Mouse (Mus musculus) neural tube, embryonic 11.5 days (tissue): ENCODE results near the gene Pex26. TPM values are rescaled to one million over a fixed set of nuclear protein-coding genes. Genes with fewer than 3 reads are reported as not detected.

Source experiments
- ATAC-seq: fragments of 200-750 bp; cut with Nextera tagmentation; 2 replicates; pipeline ENCODE4 v1.8.0; 2017; ENCODE audit warnings: moderate number of reproducible peaks, mild to moderate bottlenecking, moderate TSS enrichment, moderate library complexity; ENCODE audit not compliant: insufficient read depth, low FRiP score, low TSS enrichment
- DNase-seq: peaks from one replicate; pipeline ENCODE4 v3.0.0-alpha.2; 2015; ENCODE audit warnings: low spot score
- H3K27ac ChIP-seq: fragments of 300-500 bp; sonication (generic); 2 replicates; pipeline ENCODE4 v1.5.1; 2014; ENCODE audit warnings: low read depth, mild to moderate bottlenecking, low read length
- H3K27me3 ChIP-seq: fragments of 300-500 bp; sonication (generic); 2 replicates; pipeline ENCODE4 v1.6.1; 2014; ENCODE audit warnings: mild to moderate bottlenecking, low read length, mixed read lengths; ENCODE audit not compliant: control insufficient read depth, insufficient read depth
- H3K36me3 ChIP-seq: fragments of 300-500 bp; sonication (generic); 2 replicates; pipeline ENCODE4 v1.6.1; 2014; ENCODE audit warnings: mild to moderate bottlenecking, low read length, moderate library complexity, mixed read lengths; ENCODE audit not compliant: control insufficient read depth, insufficient read depth
- H3K4me1 ChIP-seq: fragments of 300-500 bp; sonication (generic); 2 replicates; pipeline ENCODE4 v1.6.1; 2014; ENCODE audit warnings: low read length, mixed read lengths; ENCODE audit not compliant: control insufficient read depth, insufficient read depth
- H3K4me2 ChIP-seq: fragments of 300-500 bp; sonication (generic); 2 replicates; pipeline ENCODE4 v1.6.1; 2014; ENCODE audit warnings: low read depth, mild to moderate bottlenecking, moderate library complexity
- H3K4me3 ChIP-seq: fragments of 300-500 bp; sonication (generic); 2 replicates; pipeline ENCODE4 v1.5.1; 2014; ENCODE audit warnings: low read depth, low read length
- H3K9ac ChIP-seq: fragments of 300-500 bp; sonication (generic); 2 replicates; pipeline ENCODE4 v1.6.1; 2014; ENCODE audit warnings: mild to moderate bottlenecking, low read length
- H3K9me3 ChIP-seq: fragments of 300-500 bp; sonication (generic); 2 replicates; pipeline ENCODE4 v1.6.1; 2016; ENCODE audit warnings: low read length; ENCODE audit not compliant: control insufficient read depth
- WGBS: fragments of 180-500 bp; shearing (Covaris S2); extraction: QIAGEN DNeasy Blood & Tissue Kit; methylation state at CpG from one replicate; pipeline ENCODE4 v1.1.7; 2014; 5-methylcytosine and 5-hydroxymethylcytosine counted together
- polyA plus RNA-seq: library from polyadenylated mRNA; unstranded; fragments of >200 nt; fragmentation: Nextera tagmentation; extraction: Ambion mirVana; gene quantifications from 2 replicates; pipeline ENCODE4 v1.2.1, GENCODE M21; 2014

Gene Pex26
- polyA plus RNA-seq, 1 experiment from 2014 or later: 7.1 TPM

DNA sequence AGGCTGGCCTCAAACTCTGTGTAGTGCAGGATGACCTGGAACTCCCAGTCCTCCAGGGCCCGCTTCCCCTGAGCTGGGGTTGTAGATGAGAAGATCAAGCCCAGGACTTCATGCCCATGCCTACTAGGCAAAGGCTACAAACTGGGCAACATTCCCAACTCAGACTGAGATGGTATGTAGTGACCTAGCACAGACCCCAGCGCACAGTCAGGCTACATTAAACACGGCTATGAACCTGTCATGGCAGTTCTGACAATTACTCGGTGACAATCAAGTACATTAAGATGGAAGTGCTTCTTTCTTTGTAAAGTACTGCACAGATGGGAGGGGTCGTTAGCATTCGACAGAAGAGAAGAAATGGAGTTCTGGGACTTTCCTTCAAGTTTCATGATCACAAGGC lies 8.7 kb upstream of the Pex26 start:
- Histone ChIP-seq H3K27me3 (no peaks in the 10 kb centered on the region), H3K36me3 (no peaks in the 10 kb centered on the region), H3K9ac (no peak overlapping the region), H3K27ac (no peak overlapping the region), H3K4me3 (no peak overlapping the region), H3K9me3 (no peaks in the 10 kb centered on the region), H3K4me2 (no peak overlapping the region), H3K4me1 (peaks cover 6% of the 10 kb centered on the region; the same call in 1 of the 2 replicates)
- DNase-seq (no peak), ATAC-seq (no peak)
- 93% methylated on average over 6 of the region's 6 CpGs for WGBS

DNA sequence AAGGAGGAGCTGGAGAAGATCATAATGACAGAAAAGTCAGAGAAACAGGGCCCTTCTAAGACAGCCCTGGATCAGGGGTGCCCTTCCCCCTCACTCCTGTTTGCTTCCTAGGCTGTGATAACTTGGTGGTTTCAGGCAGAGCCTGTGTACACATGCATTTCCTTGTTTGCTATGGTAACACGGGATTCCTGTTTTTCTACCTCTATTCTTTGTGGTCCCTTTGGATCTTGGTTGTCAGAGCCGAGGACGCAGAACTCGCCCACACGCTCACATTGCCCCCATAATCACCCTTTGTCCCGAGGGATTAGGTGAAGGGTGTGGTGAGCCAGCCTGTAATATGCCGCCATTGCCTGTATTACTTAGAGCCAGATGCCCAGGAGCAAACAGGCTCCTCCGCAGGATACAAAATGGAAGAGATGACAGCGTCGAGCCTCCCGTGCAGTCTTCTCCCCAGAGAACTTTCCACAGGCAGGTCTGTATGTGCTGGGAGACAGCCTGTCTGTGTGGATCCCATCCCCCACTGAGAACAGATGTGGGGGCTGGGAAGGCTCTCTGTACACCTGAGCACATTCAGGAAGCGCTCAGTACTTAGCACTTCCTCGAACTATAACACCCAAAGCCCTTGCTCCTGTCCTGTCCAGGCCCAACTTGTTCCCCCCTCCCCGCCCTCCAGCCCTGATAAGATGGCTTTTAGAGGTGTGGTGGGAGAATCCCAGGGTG lies 7.3 kb upstream of the Pex26 start:
- no peaks in the 10 kb centered on the region for H3K9me3 ChIP-seq
- H3K4me1 ChIP-seq: peaks cover 6% of the 10 kb centered on the region; the same call in 1 of the 2 replicates
- no peaks in the 10 kb centered on the region for H3K27me3 ChIP-seq
- no peak overlapping the region for H3K4me2 ChIP-seq
- H3K4me3 ChIP-seq: no peak overlapping the region
- no peak overlapping the region for H3K27ac ChIP-seq
- H3K9ac ChIP-seq: no peak overlapping the region
- H3K36me3 ChIP-seq: no peaks in the 10 kb centered on the region
- DNase-seq: no peak
- no peak for ATAC-seq
- 61% methylated on average over 14 of the region's 14 CpGs for WGBS

DNA sequence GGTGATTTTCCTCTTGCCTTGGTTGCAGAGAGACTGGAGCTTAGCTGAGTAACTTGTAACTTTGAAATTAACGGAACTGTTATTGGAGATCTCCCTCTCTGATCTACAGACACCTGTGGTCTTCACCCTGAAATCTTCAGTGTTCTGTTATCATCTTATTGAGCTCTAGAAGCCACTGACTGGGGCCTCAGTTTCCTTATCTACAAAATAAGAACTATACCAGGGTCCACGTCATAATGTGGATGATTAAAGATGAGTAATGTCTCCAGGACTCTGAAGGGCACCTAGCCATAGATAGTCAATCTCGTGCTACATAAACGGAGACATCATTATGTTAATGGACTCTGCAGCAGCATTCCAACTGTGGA lies 6.8 kb upstream of the Pex26 start:
- peaks cover 6% of the 10 kb centered on the region; the same call in 1 of the 2 replicates for H3K4me1 ChIP-seq
- no peaks in the 10 kb centered on the region for H3K27me3 ChIP-seq
- DNase-seq (no peak), ATAC-seq (no peak)
- WGBS: 73% methylated on average over 4 of the region's 4 CpGs
- no peaks in the 10 kb centered on the region for H3K9me3 ChIP-seq
- no peak overlapping the region for H3K9ac ChIP-seq
- H3K27ac ChIP-seq: no peak overlapping the region
- no peak overlapping the region for H3K4me2 ChIP-seq
- H3K36me3 ChIP-seq: no peaks in the 10 kb centered on the region
- no peak overlapping the region for H3K4me3 ChIP-seq

DNA sequence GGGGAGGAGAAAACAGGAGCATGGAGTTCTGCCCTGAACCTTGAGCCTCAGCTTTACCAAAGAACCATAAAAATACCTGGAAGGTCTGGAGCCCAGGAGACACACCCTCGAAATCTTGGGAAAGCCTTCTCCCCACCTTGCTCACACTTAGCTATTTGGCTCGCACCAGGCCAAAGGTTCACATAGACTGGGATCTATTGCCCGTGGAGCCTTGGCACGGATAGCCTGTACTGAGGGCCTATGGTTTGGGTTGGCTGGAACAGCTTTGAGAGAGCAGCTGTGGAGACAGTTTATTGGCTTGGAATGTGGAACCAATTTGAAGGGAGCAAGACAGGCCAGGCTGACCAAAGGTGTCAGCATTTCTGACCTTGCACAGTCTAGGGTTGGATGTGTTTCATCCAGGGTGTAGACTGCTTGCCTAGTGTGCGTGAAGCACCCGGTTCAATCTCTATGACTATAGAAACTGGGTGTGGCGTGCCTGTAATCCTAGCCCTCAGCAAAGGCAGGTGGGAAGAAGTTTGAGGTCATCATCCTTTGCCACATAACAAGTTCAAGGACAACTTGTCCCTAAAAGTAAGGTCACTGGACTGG lies 6.3 kb upstream of the Pex26 start:
- H3K27ac ChIP-seq: no peak overlapping the region
- no peak overlapping the region for H3K4me3 ChIP-seq
- ATAC-seq (no peak), DNase-seq (no peak)
- no peak overlapping the region for H3K4me2 ChIP-seq
- WGBS: 87% methylated on average over 7 of the region's 7 CpGs
- H3K9ac ChIP-seq: no peak overlapping the region
- peaks cover 6% of the 10 kb centered on the region; the same call in 1 of the 2 replicates for H3K4me1 ChIP-seq
- H3K36me3 ChIP-seq: no peaks in the 10 kb centered on the region
- H3K27me3 ChIP-seq: no peaks in the 10 kb centered on the region
- H3K9me3 ChIP-seq: no peaks in the 10 kb centered on the region

DNA sequence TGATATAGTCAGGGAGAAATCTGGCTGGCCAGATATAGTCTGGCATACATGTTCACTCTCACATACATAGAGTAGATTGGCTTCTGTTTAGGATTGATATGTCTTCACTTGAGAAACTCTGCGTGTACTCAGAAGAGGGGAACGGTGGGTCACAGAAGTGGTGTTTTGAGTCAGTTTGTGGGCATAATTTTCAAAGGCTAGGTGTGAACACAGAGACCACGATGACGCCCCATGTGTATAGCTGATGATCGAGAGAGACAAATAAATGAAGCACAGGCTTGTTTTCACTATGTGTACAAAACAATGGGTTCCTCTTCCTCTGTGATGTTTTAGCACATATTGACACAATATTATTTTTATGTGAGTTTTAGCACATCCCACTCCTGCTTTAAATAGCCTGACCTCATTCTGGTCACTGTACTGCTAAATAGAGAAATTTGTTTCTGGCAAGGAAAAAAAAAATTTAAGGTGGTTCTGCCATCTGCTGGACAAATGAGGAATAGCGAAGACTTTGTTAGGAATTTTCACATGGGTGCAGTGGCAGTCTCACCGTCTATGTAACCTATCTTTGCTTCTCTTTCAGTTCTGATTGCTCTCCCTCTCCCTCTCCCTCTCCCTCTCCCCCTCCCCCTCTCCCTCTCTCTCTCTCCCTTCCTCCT lies 4.6 kb upstream of the Pex26 start:
- 62% methylated on average over 7 of the region's 7 CpGs for WGBS
- Histone ChIP-seq H3K27me3 (no peaks in the 10 kb centered on the region), H3K4me1 (peaks cover 6% of the 10 kb centered on the region; the same call in 1 of the 2 replicates), H3K4me2 (no peak overlapping the region), H3K4me3 (no peak overlapping the region), H3K9me3 (no peaks in the 10 kb centered on the region), H3K9ac (no peak overlapping the region), H3K27ac (no peak overlapping the region), H3K36me3 (no peaks in the 10 kb centered on the region)
- no peak for ATAC-seq
- peak; percentile 46 for DNase-seq

DNA sequence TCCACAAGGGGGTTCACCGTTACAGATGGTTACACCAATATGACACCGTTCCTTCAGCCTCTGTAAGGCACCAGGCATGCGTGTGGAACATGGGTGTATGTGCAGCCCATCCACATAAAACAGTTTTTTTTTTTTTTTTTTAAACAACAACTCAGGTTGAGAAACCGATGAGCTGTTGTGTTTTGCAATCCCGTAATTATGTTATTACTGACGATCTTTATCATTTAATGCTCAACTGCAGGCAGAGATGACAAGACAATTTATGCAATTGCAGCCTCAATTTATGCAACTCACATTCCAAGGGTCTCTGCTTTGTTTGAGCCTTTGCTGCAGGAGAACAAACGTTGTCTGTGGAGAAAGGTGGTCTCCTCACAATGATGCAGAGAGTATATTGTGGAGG lies 3.6 kb upstream of the Pex26 start:
- no peak for DNase-seq
- ATAC-seq: no peak
- Histone ChIP-seq H3K4me1 (peaks cover 12% of the 10 kb centered on the region), H3K27me3 (no peaks in the 10 kb centered on the region), H3K27ac (no peak overlapping the region), H3K36me3 (no peaks in the 10 kb centered on the region), H3K9ac (no peak overlapping the region), H3K4me2 (no peak overlapping the region), H3K4me3 (no peak overlapping the region), H3K9me3 (no peaks in the 10 kb centered on the region)
- WGBS: 72% methylated on average over 7 of the region's 7 CpGs

DNA sequence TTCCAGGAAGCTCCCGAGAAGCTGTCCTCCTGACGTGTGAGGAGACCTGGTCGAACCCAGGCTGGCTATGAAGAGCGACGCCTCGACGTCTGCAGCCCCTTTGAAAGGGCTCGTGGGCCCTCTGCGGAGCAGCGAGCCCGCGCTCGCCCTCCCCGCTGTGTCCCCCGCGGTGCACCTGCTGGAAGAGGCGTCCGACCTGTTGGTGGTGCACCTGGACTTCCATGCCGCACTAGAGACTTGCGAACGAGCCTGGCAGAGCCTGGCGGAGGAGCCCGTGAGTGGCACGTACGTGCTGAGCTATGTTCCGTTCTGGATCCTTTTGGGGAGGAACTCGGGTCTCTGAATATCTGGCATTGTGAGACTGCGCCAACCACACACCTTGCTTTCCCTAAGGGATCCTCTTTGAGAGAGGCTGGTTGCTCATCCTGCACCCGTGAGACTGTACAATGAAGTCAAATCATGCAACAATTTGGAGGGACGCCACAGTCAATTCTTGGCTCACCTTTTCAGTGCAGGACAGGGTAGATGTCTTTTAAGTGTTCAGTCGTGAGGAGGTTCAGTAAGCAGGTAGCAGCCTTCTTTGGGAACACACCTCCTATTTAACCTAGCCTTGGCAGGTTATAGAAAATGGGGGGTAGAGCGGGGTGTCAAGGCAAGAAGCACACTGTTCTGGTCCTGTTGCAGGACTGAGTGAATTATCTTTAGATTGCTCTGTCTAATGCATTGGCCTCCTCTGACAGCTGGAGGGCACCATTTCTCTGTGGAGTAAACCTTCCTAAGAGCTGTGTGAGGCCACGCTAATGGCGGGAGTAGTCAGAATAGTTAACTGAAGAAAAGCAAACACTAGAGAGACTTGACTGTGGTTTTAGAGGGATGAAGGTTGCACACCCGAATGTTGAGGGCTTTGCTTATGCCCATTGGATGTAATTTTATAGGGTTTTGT lies 1.0 kb downstream of the Pex26 start:
- Histone ChIP-seq H3K9ac (peak overlapping the region; percentile 16), H3K36me3 (no peaks in the 10 kb centered on the region), H3K4me3 (peak overlapping the region; percentile 37), H3K27ac (no peak overlapping the region), H3K4me1 (peaks cover 6% of the 10 kb centered on the region; the same call in 1 of the 2 replicates), H3K9me3 (no peaks in the 10 kb centered on the region), H3K27me3 (no peaks in the 10 kb centered on the region), H3K4me2 (peak overlapping the region; percentile 90)
- ATAC-seq: peak; percentile 26
- 3% methylated on average over 35 of the region's 35 CpGs for WGBS
- DNase-seq: peak; percentile 47

DNA sequence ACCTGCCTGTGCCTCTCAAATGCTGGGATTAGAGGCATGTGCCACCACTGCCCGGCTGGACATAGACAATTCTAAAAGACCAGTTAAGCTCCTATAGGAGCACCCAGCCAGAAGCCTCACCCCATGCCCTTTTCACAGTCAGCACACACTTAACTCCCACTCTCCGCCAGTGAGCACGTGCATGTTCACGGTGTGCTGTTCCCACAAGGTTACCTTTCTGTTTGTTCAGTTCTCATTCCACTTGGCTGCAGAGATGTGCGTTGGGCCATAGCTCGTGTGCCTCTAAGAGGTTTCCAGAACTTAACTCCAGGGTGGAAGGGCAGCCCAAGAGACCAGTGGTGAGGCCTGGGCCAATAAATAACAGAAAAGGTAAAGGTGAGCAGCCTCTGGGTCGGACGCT lies 1.8 kb downstream of the Pex26 start:
- Histone ChIP-seq H3K9me3 (no peaks in the 10 kb centered on the region), H3K27ac (no peak overlapping the region)

More for the DNA sequence above, 1.8 kb downstream of the Pex26 start:
- no peak overlapping the region for H3K9ac ChIP-seq
- H3K4me3 ChIP-seq: no peak overlapping the region
- DNase-seq (no peak), ATAC-seq (no peak)
- peaks cover 6% of the 10 kb centered on the region; the same call in 1 of the 2 replicates for H3K4me1 ChIP-seq
- H3K4me2 ChIP-seq: no peak overlapping the region; the same call in 1 of the 2 replicates
- 88% methylated on average over 8 of the region's 8 CpGs for WGBS
- no peaks in the 10 kb centered on the region for H3K27me3 ChIP-seq
- H3K36me3 ChIP-seq: no peaks in the 10 kb centered on the region
